Mouse (Mus musculus): Measurements from ENCODE around the gene Agpat2.

GRCm38 (mm10) chr2:26594461-26594933 is 9.7 kb downstream of the Agpat2 start:
- TF ChIP-seq CTCF (IDR thresholded peaks at IDR 0.05; ENCODE audit: low read depth) (no peak), EP300 (IDR thresholded peaks at IDR 0.05; ENCODE audit: low read depth) (no peak)
